Mouse (Mus musculus): ENCODE data around the gene Ms4a18.

GRCm38 (mm10) chr19:10952021-10952939 lies 65.6 kb downstream of the Ms4a18 start:
- no peak for TF ChIP-seq POLR2A (IDR thresholded peaks at IDR 0.05; ENCODE audit: control insufficient read depth, extremely low read depth, insufficient read depth, low read length, poor library complexity)
- TF ChIP-seq CTCF (IDR thresholded peaks at IDR 0.05; ENCODE audit: borderline replicate concordance, control insufficient read depth, extremely low read depth, insufficient read depth, low read length, poor library complexity) = no peak
